Mouse (Mus musculus) megakaryocyte, adult 5-6 weeks (primary cell): Measurements from ENCODE around the gene Lzts2. TPM values are rescaled to one million over a fixed set of nuclear protein-coding genes. Genes with fewer than 3 reads are reported as not detected.

ENCODE experiments used
- ATAC-seq: 2 replicates; pipeline ENCODE4 v1.8.0; 2016; ENCODE audit warnings: mild to moderate bottlenecking, inconsistent platforms; ENCODE audit not compliant: poor library complexity, severe bottlenecking
- total RNA-seq, 2 experiments: library from RNA; stranded (forward) in 1 of 2; stranded (reverse) in 1 of 2; fragments of 153-499, 151-499 nt in 1 of 2; fragments of 221-1000, 200-1000 nt in 1 of 2; gene quantifications; 2 replicates each; pipeline versions ENCODE4 v1.2.3 to v1.2.4; 2015 to 2017

Gene Lzts2
- total RNA-seq, 2 experiments from 2014 or later: 0.36 to 0.51 TPM

DNA sequence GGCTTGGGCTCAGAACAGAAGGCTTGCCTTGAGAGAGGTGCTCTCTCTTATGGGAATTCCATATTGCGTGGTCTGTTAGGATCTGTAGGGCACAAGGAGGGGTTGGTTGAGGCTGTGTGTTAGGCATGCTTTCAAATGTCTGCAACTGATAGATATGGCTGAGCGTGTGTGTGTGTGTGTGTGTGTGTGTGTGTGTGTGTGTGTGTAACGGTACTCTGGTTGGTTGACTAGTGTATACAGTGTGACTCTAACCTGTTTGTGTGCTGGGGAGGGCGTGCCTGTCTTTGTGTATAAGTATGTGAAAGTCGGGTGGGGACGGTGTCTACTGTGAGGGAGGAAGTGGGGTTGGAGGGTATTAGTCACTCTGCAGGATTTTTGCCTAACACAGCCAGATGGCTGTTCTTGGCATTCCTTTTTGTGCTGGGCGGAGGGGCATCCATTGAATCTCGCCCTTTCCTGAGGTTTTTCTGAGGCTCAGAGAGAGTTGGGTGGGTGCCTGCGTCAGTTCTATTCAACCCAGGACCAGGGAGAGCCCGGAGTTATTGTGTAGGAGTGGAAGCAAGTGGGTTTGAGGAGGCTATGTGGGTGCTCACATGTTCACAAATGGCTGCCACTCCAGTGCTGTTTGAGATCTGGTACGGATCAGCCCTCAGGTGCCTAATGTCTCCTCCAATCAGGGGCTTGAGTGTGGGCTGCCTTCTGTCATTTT lies 33.9 kb downstream of the Lzts2 start:
- ATAC-seq: peak; percentile 69

DNA sequence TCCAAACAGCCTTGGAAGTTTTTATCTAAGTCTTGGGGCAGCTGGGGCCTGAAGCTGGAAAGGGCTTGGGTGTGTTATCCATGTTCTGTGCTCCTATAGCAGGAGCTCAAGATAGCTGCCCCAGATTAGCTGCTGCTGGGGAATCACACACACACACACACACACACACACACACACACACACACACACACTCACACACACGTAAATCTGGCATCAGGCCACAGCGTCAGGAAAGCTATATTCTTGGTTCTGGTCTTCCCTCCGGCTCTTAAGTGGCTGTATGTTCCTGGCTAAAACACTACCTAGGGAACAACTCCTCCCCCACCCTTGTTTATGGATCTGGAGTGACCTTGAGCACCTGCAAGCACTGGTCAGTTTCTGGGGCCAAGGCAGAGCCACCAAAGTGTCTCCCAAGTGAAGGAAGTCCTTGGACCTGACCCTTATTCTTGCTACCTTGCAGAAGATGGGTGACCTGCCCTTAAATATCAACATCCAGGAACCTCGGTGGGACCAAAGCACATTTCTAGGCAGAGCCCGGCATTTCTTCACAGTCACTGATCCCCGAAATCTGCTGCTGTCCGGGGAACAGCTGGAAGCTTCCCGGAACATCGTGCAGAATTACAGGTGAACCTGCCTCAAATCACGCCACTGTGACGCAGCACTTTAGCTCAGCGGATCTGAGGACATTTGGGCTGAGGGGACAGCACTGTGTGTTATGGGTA lies 34.6 kb downstream of the Lzts2 start:
- no peak for ATAC-seq

DNA sequence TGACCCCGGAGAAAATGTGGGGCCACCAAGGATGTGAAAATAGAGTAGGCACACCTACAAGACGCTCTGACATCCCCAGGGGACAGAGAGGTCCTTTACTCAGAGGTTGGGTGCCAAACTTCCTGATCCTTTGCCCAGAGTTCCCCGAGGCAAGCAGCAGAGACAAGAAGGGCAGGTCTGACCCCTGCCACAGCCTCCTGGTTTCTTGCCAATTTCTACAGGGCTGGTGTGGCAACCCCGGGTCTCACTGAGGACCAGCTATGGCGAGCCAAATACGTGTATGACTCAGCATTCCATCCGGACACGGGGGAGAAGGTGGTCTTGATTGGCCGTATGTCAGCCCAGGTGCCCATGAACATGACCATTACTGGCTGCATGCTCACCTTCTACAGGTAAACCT lies 35.3 kb downstream of the Lzts2 start:
- ATAC-seq: no peak

DNA sequence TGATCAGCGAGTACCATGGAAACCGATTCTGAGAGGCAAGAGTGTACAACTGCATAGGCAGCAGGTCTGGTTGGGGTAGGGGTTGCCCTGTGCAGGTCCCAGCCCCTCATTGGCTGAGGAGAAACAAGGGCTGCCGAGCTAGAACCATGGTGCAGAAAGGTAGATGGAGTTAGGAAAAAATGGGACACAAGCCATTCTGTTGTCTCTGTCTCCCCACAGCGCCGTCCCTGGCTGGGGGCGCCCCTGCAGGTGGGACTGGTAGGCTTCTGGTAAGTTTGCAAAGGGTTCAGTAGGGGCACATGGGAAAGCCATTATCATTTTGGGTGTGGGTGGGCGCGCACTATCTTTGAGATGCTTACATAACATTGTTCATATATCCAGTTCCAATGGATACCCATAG lies 39.2 kb downstream of the Lzts2 start:
- ATAC-seq: no peak

DNA sequence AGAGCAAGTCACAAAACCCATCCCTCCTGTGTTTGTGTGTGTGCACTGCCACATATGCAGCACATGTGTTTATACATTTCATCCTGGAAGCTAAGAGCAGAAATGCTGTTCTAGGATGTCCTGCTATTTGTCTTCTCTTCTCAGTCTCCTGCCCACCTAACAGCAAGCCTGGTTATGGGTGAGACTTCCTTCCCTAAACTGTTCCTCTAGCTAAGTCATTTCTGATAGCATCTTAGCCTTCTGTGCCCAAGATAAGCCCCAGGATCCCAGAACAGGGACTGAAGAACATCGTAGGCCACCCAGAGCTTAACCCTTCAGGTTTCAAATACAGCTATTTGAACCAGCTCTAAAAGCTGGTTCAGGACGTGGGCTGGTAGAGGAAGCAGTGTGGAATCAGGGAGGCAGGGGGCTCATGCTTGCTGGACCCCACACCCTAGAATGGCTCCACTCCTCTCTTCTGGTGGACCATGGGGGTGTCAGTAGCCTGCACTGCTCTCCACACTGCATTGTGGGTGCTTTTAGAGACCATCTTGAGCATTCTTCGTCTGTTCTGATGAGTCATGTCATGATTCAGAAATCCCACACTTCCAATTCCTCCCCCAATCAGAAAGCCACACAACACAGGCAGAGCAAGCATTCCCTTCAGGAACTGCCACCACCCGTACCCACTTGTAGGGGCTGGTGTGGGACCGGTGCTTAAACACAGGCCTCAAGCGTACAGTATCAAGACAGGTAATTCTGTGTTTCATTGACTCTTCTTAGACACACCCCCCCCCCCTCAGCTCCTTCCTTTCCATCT lies 40.9 kb downstream of the Lzts2 start:
- no peak for ATAC-seq

DNA sequence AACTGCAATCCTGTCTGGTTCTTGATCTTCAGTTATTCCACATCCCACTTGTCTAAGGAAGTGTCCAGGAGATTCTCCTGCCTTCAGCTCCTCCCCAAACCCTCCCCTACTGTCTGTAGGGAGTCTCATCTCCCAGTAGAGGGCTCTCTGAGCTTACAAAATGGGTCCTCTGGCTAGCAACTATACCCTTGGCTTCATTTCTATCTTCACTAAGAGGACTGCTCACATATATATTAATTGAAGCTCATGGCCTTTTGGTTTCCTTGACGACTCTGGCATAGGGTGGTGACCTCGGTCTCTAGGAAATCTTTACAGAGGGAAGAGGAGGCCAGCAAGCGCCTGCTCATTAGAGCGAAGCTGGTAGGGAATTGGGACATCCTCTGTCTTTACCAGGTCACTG lies 42.1 kb downstream of the Lzts2 start:
- ATAC-seq: peak; percentile 45

DNA sequence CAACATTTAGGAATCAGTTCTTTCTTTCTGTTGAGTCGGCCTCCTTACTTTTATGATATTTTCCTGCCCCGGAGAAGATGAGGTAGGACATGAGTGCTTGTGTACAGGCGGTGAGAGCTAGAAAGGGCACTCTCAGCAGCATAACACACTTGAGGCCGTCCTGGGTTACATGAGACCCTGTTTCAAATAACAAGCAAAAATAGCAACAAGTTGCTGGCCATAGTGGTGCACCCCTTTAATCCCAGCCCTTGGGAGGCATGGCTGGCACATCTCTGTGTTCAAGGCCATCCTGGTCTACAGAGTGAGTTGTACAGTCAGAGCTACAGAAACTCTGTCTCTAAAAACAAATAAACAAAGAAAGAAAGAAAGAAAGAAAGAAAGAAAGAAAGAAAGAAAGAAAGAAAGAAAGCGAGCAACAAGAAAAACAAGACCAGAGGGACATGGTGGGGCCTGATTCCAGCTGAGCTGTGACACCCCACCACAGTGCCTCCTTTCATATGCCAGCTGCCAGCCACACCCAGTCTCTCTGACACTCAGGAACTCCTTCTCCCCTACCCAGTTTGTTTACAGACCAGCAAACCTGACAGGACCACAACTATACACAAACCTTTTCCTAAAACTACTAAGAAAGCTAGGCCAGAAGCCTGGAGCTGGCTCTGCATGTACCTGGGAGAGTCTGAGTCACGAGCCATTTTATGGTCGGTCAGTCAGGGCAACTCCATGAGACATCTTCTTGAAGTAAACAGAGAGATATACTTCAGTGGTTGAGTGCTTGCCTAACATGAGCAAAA lies 42.9 kb downstream of the Lzts2 start:
- no peak for ATAC-seq

DNA sequence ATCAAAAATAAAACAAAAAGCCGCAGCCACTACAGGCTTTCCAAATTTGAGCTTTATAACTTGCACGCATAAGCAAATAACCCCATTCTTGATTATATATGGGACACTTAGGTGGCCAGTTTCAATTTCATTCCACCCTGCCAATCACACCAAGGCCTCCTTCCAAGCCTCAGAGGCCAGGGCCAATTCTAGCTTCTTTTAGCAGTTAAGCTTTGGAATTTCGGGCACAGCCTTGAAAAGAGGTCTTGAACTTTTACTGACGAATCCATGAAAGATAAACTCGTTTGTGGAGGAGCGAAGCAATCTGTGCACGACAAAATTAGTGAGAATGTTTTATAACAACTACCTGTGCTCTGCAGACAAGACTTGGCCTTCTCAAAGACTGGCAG lies 43.5 kb downstream of the Lzts2 start:
- ATAC-seq: no peak

DNA sequence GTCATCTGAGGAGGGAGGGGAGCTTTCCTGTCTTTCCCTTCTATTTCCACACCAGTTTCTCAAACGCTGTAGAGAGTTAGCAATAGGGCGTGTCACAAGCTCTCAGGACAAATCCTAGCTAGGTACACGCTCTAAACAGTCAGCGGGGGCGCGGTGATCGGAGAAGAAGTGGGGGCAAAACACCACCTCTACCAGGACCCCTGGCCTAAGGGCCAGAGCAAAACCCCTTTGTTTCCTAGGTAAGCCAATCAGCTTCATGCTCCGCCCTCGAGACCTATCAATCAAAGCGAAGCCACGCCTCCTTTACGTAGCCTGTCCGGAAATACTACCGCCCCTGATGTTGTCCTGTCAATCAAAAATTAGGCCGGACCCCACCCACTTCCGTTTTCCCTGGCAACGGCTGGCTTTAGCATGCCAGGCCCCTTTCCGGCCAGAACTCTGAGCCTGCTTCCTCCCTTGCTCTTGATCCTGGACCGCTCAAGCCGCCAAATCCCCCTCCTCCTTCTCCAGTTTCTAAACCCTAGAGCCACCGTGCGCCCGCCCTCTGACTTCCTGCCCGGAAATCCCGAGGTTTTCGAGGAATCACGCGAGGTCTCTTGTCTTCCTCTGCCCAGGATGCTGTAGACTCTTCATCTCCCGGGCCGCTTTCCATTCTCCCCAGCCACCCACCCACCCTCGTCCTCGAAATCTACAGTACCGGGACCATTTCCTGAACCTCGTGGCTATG lies 44.1 kb downstream of the Lzts2 start:
- ATAC-seq: peak; percentile 89

DNA sequence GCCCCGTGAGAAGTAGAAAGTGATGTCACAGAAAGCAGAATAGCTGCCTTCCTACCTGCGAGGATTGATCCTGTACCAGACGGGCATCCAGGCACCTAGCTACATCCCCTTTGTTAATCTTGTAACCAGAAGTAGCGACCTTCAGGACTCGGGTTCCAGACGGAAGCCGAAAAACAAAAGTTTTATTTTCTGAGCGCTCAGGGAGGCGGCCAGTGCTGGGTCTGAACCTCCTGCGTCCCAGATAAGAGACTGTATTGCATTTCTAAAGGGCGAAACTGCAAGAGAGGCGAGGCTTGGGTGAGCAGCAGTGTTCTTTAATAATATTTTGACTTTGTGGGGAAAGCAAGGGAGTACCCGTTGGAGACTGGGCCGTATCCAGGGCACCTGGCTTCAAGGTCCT lies 44.6 kb downstream of the Lzts2 start:
- no peak for ATAC-seq

DNA sequence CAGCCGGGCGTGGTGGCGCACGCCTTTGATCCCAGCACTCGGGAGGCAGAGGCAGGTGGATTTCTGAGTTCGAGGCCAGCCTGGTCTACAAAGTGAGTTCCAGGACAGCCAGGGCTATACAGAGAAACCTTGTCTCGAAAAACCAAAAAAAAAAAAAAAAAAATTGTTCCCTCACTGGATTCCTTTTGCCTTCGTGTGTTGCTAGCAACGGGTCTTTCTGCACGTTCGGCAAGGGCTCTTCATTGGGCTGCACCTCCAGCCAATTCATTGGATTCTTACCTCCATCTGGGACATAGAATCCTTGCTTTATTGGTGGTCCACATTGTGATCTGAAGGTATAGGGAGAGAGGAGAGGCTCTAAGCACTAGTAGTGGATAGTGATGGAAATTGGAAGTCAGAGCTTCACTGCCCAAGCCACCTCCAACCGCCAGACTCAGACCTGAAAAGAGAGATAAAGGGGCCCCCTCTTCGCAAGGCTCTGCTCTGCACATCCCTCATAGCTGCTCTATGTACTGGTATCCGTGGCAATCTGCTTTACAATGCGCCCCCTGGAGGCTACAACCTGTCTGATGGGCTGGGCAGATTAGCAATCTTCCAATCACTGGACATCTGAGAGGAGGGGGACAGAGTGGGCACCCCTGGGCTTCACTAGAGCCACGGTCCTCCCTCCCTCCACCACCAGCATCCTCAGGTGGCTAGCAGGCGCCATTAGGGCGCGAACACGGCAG lies 49.5 kb downstream of the Lzts2 start:
- ATAC-seq: peak; percentile 90

DNA sequence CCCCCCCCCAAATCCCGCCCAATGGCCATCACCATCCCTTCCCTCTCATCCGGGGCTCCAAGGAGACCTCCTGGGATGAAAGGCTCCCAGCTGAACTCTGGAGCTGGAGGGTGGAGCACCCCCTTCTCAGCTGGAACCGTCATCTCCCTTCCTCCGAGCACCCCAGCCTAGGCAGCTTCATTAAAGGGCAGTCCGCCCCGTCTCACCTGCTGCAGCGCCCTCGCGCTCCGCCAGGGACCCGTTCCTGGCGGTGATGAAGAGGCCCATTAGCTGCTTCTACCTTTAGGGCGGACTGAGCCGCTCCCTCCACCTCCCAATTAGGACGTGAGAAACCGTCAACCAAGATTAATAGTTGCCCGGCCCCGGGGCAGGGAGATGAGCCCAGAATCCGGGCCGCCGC lies 51.0 kb downstream of the Lzts2 start:
- ATAC-seq: no peak

DNA sequence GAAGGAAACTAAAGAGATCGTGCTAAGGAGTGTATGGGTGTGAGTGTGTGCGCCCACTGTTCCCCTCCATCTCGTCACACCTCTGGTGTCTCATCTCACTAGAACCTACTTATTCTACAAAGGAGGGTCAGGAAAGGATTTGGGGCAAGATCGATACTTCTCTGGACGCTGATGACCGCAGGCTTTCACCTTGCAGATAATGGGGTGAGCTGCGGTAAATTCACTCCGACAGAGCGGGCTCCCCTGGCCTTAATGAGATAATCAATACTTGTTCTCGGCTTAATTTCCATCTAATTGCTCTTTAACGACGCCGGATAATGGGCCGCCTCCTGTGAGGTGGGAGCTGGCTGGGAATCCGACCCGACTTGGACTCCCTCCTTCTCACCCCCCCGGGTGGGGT lies 53.0 kb downstream of the Lzts2 start:
- no peak for ATAC-seq

DNA sequence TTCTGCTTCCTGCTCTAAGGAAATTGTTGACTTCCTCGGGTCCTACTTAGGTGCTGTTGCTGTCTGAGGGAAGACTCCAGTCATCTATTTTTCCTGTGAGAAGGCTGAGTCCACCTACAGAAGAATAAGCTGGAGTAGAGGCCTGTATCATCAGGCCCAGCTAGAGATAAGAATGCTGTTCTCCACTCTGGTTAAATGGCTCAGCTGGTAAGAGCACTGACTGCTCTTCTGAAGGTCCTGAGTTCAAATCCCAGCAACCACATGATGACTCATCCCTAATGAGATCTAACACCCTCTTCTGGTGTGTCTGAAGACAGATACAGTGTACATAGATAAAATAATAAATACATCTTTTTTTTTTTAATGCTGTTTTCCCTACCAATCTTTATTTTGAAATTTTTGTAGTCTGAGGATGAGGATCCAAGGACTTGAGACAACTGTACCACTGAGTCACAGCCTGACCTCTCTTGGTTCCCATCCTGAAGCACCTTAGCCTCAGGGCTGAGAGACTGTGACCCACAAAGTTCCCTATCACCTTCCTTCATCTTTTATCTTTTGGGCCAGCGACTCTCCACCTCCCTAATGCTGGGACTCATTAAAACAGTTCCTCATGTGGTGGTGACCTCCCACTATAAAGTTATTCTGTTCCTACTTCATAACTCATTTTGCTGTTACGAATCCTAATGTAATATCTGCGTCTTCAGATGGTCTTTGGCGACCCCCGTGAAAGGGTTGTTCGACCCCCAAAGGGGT lies 53.7 kb downstream of the Lzts2 start:
- ATAC-seq: no peak

DNA sequence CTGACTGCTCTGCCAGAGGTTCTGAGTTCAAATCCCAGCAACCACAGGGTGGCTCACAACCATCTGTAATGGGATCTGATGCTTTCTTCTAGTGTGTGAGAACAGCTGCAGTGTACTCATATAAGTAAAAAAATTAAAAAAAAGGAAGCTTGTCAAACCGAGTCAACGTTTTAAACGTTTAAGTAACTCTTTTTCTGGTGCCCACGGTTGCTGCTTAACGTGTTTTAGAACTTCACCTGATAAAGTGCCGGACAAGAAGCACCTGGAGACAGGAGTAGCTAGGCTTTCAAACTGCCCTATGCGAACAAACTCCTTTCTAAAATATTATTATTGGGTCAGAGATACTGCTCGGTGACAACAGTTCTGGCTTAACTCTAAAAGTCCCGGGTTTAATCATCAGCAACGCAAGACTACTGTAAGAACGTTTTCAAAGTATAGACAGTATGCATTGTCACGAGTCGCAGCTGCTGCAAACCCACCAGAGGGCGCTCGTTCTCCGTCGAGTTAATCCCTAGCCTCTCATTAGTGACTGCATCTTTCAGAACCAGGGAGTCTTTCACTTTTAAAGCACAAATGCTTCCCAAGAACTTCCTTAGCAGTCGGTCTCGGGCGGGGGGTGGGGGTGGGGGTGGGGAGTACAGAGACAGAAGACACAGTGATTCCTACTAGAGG lies 59.8 kb downstream of the Lzts2 start:
- peak; percentile 43 for ATAC-seq

DNA sequence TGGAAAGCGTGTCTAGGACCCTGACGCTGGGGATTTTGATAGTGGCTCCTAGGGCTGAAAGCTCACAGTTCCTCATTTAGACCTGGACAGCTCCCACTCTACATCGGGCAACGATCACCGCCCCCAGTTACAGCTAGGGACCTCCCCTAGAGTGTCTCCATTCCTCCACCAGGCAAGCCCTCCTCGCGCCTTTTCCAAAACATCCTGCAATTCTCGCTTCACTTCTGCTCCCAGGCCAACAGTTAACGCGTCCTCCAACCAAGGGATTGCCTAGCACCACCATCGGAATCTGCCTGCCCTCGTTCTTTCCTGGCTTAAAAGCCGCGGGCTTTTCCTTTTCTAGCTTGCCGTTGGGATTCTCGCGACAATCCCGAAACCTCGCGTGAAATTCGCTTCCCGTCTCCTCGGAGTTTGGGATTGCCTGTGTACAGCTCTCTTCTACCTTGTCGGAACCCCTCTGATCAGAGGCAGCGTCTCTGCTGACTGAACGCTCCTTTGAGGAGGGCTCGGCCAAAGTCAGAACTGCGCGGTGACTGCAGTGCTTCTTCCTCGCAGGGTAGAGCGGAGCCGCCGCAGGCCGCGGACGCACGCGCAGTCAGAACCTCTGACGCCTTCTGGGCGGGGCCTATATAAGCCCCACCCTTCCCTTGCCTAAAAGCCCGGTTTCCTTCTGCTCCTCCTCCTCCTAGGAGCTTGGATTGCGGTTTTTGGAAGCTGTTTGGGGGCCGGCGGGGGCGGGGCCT lies 60.5 kb downstream of the Lzts2 start, which contains the start of gene Kazald1:
Kazald1 (plus strand) TSS at position 662 of the 743 bp plus-strand sequence.
- ATAC-seq: peak; percentile 70

DNA sequence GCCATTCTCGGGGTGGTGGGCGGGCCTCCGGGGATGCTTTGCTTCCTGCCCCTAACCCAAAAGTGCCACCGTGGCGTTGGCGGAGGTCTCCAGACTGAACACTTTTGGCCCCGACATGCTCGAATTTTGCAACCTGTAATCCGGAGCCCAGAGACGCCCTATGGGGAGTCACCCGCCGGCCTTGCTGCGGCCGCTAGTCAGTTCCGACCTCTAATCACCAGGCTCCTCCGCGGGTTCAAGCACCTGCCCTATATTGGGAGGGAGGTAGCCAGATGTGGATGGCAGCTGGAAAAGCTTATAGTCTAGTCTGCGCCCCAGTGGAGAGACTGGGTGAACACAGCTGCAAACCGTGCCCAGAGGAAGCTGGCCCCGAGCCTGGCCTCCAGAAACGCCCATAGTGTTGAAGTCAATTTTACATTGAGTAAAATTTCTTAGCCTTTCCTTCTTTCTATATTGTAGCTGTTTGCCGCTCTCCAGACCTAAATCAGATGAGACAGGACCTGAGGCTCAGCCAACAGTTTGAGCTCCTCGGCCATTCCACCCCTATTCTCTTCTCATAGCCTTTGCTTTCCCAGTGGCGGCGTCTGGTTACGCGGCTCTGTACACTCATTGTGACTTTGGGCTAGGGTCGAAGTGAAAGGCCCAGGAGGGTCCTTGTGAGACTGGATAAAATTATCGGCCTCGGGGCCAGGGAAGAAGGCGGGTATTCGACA lies 61.3 kb downstream of the Lzts2 start:
- ATAC-seq: 0 out of 2 replicates have a peak, but pooled peaks have one; percentile 8
